Mouse (Mus musculus): ENCODE results near the gene Mphosph9. TPM values are rescaled to one million over a fixed set of nuclear protein-coding genes. Genes with fewer than 3 reads are reported as not detected.

The Mphosph9 gene
- total RNA-seq, 2 experiments from 2014 or later: 2.7 to 3.4 TPM

DNA sequence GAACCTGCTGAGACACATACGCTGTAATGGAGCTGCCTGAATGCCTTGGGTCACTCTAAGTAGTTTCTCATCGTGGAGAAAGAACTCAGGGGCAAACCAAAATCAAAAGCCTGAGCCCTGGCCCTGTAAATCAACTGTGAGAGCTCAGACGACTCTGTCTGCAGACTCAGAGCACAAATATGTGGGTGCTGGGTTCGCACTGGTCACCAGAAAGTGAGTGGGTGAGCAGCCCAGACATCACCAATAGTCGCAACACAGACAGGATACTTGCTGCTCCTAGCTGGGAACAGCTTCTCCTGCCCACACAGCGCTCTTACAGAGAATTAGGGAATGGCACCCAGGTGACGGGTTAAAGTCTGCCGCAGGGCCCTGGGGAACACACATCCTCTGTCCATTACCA is 74.2 kb downstream of the Mphosph9 start:
- no peak overlapping the region for H3K4me3 ChIP-seq
- DNase-seq: no peak
- H3K27ac ChIP-seq: no peak overlapping the region
- intact Hi-C loops (cut with DNase I): loop anchor here (5.0 kb wide), 1 partner anchor 136 kb away; the partner anchor contains the start of gene Arl6ip4
- TF ChIP-seq CTCF (IDR thresholded peaks at IDR 0.05): no peak

DNA sequence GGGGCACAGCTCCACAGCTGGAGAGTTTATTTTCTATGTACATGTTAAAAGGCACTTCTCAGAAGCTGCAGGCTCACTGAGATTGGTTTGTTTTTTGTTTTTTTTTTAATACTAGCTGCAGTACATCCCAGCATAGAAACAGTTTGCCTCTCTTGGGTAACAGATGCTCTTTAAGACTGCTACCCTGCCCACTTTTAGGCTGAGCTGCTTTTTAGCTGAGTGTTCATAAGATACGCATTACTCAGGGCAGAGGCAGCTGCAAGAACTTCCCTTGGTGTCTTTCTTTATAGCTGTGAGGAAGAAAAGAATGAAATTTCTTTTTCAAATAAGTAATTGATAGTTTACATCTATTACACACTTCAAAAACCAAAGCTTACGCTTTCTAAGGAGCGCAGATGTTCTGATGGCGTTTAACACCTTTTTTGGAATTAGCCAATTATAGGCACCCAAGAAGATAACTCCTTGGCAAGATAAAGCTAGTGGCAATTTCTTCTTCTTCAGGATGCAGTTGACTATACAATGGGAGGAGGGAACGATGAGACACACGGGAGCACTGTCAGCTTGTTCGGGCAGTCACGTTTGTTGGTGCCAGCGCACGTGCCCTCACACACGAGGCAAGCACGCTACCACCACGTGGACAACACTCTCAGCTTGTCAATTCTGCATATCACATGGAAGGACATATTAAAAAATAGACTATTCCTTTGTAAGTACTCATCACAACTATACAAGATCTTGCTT is 75.0 kb downstream of the Mphosph9 start:
- intact Hi-C loops (cut with DNase I): loop anchor here (5.0 kb wide), 1 partner anchor 135 kb away; the partner anchor contains the start of gene Arl6ip4
- no peak overlapping the region for H3K27ac ChIP-seq
- no peak overlapping the region for H3K4me3 ChIP-seq
- no peak for TF ChIP-seq CTCF (IDR thresholded peaks at IDR 0.05)
- DNase-seq: no peak

DNA sequence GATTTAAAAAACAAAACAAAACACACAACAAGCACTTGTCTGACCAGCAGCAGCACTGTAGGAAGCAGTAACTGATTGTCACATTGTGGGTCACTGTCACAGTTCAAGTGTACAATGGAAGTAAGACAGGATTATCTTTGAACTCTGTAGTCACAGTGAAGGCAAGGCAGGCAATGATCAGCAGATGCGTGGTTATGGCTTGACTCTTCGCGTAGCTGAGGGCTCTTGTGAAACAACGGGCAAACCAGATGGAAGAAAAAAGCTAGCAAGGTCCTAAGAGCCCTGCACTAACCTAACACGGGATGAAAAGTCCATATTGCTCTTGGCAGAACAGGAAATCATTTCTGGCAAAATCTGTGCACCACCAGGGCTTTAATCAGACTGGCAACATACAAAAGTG is 76.7 kb downstream of the Mphosph9 start:
- intact Hi-C loops (cut with DNase I): loop anchor here (5.0 kb wide), 1 partner anchor 134 kb away; the partner anchor contains the start of gene Arl6ip4
- no peak overlapping the region for H3K27ac ChIP-seq
- no peak for DNase-seq
- no peak overlapping the region for H3K4me3 ChIP-seq
- no peak for TF ChIP-seq CTCF (IDR thresholded peaks at IDR 0.05)

DNA sequence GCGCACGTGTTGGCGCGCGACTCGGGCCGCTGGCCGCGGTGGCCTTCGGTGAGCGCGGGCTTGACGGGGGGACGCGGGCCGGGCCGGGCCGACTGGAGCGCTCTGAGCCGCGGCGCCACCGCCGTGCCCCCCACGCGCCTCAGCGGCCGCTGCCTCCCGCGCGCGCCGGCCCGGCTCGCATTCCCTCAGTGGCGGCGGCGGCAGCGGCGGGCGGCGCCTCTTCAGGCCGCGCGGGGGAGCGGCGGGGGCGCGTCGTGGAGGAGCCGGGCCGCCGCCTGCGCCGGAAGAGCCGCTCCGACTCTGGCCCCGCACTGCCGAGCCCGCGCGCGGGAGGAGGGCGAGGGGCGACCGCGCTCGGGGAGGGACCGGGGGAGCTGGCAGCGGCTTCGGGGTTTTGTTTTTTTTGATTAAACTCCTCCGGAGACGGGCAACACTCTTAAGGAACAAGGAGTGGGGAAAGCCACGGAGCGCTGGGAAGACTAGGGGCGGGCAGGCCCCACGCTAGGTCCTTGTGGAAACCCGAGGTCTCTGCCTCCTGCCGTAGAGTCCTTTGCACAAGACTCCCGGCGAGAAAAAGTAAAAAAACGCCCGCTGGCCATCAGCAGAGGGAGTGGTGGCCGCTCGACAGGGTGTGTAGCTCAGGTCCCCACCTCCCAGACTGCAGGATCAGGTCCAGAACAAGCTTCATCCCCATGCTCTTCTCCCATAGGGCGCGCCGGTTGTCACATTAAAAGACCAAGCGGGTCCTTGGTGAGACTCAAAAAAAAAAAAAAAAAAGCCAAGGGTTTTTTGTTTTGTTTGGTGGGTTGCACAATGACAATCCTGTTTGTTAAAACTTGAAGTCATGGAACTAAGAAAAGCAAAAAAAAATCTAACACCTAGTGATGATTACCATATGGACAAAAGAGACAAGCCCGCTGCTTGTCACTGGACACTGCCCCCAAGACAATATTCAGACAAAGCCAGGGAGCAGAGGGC is 77.9 kb downstream of the Mphosph9 start, which contains the start of gene Pitpnm2:
Gene Pitpnm2 (minus strand): TSS at position 147 of the 978 bp plus-strand sequence.
- TF ChIP-seq CTCF (IDR thresholded peaks at IDR 0.05): peak; percentile 28
- H3K4me3 ChIP-seq: peak within 1 kb of the TSS; percentile 84
- H3K27ac ChIP-seq: peak within 1 kb of the TSS; percentile 92
- intact Hi-C loops (cut with DNase I): loop anchor here (2.0 to 5.0 kb wide), 3 partner anchors 43 to 133 kb away; partner anchors contain the start of gene Arl6ip4
- peak; percentile 80 for DNase-seq

DNA sequence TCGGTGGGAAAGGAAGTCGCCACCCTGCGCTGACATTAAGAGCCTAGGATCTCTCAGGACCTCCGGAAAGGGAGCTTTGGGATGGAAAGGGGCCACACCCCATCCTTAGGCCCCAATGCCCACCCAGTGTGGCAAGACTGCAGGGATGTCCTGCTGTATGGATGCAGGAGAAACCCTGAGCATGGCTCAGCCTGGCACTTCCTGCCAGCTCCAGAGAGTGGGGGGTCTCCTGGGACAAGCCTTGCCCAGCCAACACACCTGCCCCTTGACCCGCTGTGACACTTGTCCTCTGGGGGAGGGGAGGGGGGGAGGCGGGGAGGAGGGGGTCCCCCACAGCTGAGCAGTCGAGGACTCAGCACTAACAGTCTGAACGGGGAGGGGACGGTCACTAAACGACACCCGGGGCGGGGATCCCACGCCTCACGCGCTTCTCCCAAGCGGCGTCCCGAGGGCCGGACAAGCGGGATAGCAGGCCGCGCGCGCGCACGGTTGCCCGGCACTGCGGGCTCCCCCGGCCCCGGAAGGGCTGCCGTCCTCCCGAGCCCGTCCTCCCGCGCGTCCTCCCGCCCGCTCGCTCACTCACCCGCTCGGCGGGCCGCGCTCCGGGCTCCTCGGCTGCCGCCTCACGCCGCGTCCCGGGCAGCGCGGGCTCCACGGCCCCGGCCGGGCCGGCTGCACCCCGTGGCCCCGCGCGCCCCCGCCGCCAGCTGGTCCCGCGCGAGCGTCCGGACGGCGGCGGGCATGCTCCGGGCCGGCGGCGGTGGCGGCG is 78.7 kb downstream of the Mphosph9 start:
- H3K4me3 ChIP-seq: peak overlapping the region; percentile 84
- TF ChIP-seq CTCF (IDR thresholded peaks at IDR 0.05): no peak; the same call in 1 of the 2 replicates
- intact Hi-C loops (cut with DNase I): loop anchor here (2.0 to 5.0 kb wide), 2 partner anchors 42 to 84 kb away; no protein-coding TSS in a partner anchor
- H3K27ac ChIP-seq: peak overlapping the region; percentile 92
- DNase-seq: peak; percentile 82

DNA sequence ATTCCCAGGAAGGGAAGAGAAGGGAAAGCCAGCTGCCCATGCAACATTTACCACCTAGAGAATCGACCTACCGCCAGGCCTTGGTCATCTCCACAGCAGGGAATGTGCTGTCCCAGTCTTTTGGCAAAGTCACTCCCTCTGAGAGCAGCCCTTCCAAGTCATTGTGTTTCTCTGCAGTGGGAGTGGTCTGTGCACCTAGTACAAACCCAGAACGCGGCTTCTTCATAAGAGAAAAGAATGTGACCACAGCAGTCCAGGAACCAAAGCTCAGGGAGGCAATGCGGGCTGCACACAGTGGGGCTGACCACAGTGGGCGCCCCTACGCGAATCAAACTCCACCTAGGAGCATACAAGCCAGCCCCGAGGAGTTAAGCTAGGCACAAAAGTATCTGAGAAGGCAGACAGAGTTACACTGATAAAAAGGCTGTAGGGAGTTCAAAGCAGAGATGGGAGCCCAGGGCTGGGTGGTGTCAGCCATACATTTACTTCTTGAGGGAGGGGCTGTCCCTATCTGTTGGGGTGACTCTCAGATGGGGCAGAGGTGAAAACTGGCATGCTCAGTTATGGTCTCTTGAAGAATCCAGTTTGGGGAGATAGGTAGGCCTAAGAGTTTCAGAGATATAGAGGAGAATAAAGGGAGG is 79.7 kb downstream of the Mphosph9 start:
- peak; percentile 23 for DNase-seq
- H3K27ac ChIP-seq: peak overlapping the region; percentile 92
- intact Hi-C loops (cut with DNase I): loop anchor here (2.0 to 5.0 kb wide), 2 partner anchors 41 to 83 kb away; no protein-coding TSS in a partner anchor
- no peak for TF ChIP-seq CTCF (IDR thresholded peaks at IDR 0.05)
- H3K4me3 ChIP-seq: peak overlapping the region; percentile 84

DNA sequence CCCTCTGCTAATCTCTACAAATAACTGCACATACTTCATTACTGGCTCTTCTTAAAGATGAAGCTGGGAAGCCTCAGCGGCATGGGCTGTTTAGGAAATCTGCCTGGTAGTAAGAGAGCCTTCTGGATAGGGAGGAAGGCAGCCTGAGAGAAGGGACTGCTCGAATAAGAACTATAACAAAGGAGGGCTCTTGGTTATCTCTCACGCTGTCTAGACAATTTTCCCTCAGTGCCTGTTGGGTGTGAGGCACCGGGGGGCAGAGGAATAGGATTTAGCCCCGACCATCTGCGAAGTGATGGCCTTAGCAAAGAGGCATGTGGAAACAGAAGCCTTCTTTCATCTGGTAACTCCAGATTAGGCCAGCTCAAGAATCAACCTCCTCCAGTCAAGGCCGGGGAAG is 80.5 kb downstream of the Mphosph9 start:
- H3K27ac ChIP-seq: peak overlapping the region; percentile 92

DNA sequence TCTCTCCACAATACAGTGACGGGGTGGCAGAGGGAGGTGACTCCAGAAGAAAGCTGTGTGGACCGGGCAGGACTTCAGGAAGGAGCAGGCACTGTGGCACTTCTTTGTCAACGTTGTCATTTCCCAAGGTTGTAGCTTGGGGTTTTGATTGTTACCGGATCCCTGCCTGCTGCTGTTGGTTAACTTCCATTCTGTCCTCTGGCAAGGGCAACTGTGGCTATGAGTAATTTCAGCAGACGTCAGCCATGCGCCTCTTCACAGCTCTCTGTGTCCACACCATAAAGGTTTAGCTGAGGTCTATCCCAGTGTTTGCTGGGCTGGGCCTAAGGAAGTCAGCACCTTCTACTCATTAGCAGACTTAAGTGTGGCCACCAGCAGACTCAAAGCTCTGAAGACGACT is 82.9 kb downstream of the Mphosph9 start:
- no peak for TF ChIP-seq CTCF (IDR thresholded peaks at IDR 0.05)
- intact Hi-C loops (cut with DNase I): loop anchor here (5.0 kb wide), 1 partner anchor 38 kb away; no protein-coding TSS in a partner anchor
- Histone ChIP-seq H3K4me3 (no peak overlapping the region), H3K27ac (peak overlapping the region; percentile 74)
- DNase-seq: peak; percentile 24

More for the DNA sequence above, 80.5 kb downstream of the Mphosph9 start:
- no peak for TF ChIP-seq CTCF (IDR thresholded peaks at IDR 0.05)
- H3K4me3 ChIP-seq: no peak overlapping the region
- intact Hi-C loops (cut with DNase I): loop anchor here (5.0 kb wide), 1 partner anchor 40 kb away; no protein-coding TSS in a partner anchor
- no peak for DNase-seq

DNA sequence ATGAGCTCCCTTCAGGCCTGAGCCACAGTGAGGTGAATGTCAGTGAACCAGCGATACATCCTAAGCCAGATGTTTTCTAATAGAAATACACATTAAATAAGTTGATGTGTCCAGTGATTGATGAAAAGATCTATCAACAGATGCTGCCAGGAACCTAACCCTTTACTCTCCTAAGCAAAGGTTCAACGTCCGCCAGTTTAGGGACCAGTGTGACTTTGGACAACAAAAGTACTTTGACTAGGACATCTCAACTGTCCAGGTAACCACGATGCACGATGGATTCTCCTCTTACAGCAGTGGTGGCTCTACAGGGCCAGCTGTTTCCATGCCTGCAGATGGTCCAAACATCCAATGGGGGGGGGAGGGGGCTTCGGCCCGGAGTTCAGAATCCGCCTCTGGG is 83.3 kb downstream of the Mphosph9 start:
- Histone ChIP-seq H3K4me3 (no peak overlapping the region), H3K27ac (peak overlapping the region; percentile 74)
- intact Hi-C loops (cut with DNase I): no loop called here
- DNase-seq: no peak
- no peak for TF ChIP-seq CTCF (IDR thresholded peaks at IDR 0.05)

DNA sequence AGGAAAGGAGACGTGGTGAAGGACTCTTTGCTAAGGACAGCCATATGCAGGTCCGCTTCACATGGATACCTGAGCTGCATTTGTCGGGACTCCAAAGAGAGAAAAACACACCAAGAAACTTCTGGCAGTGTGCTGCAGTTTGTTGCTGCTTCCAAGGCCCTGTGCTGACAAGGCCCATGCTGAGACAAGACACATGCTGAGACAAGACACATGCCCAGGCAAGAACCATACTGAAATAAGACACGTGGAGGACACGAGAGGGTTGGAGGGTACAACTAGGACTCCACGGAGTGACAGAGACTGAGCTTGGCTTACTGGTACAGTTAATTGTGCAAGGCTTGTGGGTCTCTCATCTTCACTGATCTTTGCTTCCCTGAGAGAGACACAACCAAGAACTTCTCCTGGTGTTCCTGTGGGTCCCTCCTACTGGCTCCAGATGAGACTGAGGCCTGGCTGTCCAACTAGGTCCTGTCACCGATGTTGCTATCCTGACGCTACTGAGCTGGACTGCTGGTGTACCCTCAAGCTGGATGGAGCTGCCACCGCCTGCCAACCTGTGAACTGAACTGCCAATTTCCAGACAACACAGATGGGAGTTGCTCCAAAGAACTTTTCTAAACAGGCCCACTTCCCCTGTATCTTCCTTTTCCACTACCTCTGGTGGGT is 84.4 kb downstream of the Mphosph9 start:
- intact Hi-C loops (cut with DNase I): no loop called here
- H3K27ac ChIP-seq: peak overlapping the region; percentile 74
- DNase-seq: no peak
- TF ChIP-seq CTCF (IDR thresholded peaks at IDR 0.05): no peak
- no peak overlapping the region for H3K4me3 ChIP-seq

All from gastrocnemius, adult 2 months (tissue).